Comparison of ENCODE assay signal across 10 mouse cellular contexts in genomic region chr14:119965842-119966483, GRCm38 (mm10).
A peak's percentile ranks its signal among the peaks of the same experiment; 100 is the strongest.
DNase-seq lines count a peak whose midpoint lies in the region; ATAC-seq and TF ChIP-seq lines count a peak whose summit lies in the region.
"Had no signal": no experiment of that assay in that cellular context is flagged by ENCODE, and none has a peak within 500 bp of the region (broad histone marks: within the 10 kb centered on the region; RNA-seq: fewer than 3 reads in every experiment).

No protein-coding gene starts in this region.

- no peaks in the 10 kb centered on the region for H3K9me3 ChIP-seq in midbrain, postnatal 0 days (ENCODE audit: low read length)
- H3K9me3 ChIP-seq: heart, embryonic 13.5 days had no signal

- H3K4me2 ChIP-seq in midbrain, postnatal 0 days (ENCODE audit: low read depth, low read length, poor library complexity, severe bottlenecking), result no peak overlapping the region
- H3K4me2 ChIP-seq: heart, embryonic 13.5 days had no signal

- H3K4me1 ChIP-seq in midbrain, postnatal 0 days (ENCODE audit: insufficient read depth, low read length), result no peaks in the 10 kb centered on the region
- H3K4me1 ChIP-seq: heart, embryonic 13.5 days had no signal

- no peak overlapping the region for H3K27ac ChIP-seq in layer of hippocampus, adult 2 months
- H3K27ac ChIP-seq in midbrain, postnatal 0 days (ENCODE audit: low read depth, low read length), result no peak overlapping the region
- H3K27ac ChIP-seq: heart, embryonic 13.5 days had no signal

- DNase-seq in adrenal gland, postnatal 25 days, result peak; percentile 9
- no peak for DNase-seq in adrenal gland, adult 2 months
- peak; percentile 32 to 39 for DNase-seq in layer of hippocampus, adult 2 months (ENCODE audit: low spot score in 2 of 2)
- no peak for DNase-seq in layer of hippocampus, adult 9-11 months
- peak; percentile 56 to 74 for DNase-seq in cerebellum, postnatal 25 days
- peak; percentile 73 for DNase-seq in midbrain, postnatal 0 days (ENCODE audit: low spot score)
- no peak for DNase-seq in spleen, adult 12 weeks (ENCODE audit: low spot score)
- no peak for DNase-seq in spleen, postnatal 14 days (ENCODE audit: low spot score in 2 of 2)
- DNase-seq: liver, postnatal 0 days had no signal

- H3K36me3 ChIP-seq in midbrain, postnatal 0 days (ENCODE audit: insufficient read depth, low read length), result no peaks in the 10 kb centered on the region
- H3K36me3 ChIP-seq: heart, embryonic 13.5 days had no signal

- WGBS in midbrain, postnatal 0 days, result 62% methylated on average over 11 of the region's 11 CpGs

- no peak for TF ChIP-seq CTCF in layer of hippocampus, adult 2 months (conservative IDR thresholded peaks at IDR 0.05)
- TF ChIP-seq CTCF in midbrain, postnatal 0 days (IDR thresholded peaks at IDR 0.05), result no peak

- no peaks in the 10 kb centered on the region for H3K27me3 ChIP-seq in midbrain, postnatal 0 days (ENCODE audit: insufficient read depth, low read length)
- H3K27me3 ChIP-seq: heart, embryonic 13.5 days had no signal

- H3K4me3 ChIP-seq in layer of hippocampus, adult 2 months, result no peak overlapping the region
- H3K4me3 ChIP-seq in midbrain, postnatal 0 days (ENCODE audit: low read depth, low read length), result no peak overlapping the region
- H3K4me3 ChIP-seq: heart, embryonic 13.5 days had no signal

- H3K9ac ChIP-seq in midbrain, postnatal 0 days (replicated peaks; ENCODE audit: low read length, poor library complexity, severe bottlenecking), result no peak overlapping the region
- H3K9ac ChIP-seq: heart, embryonic 13.5 days; liver, postnatal 0 days had no signal

- peak; percentile 65 for ATAC-seq in midbrain, postnatal 0 days (ENCODE audit: low FRiP score)
- ATAC-seq: liver, postnatal 0 days had no signal

Comparison
In these comparisons a context has a peak if more than half of its experiments do, and no peak if none do; other contexts are left out.
1. DNase-seq: peak in adrenal gland, postnatal 25 days (single experiment), layer of hippocampus, adult 2 months (2 of 2), cerebellum, postnatal 25 days (2 of 2) and midbrain, postnatal 0 days (single experiment); none in adrenal gland, adult 2 months (single experiment), layer of hippocampus, adult 9-11 months (single experiment), spleen, adult 12 weeks (single experiment) and spleen, postnatal 14 days (0 of 2).